Mouse (Mus musculus): Measurements from ENCODE around the gene 2200002J24Rik.
"Not testable (repeated sequence)": the region's sequence is repeated elsewhere in the genome, so short reads cannot be mapped to it uniquely, and the experiment has no call there.

2200002J24Rik gene

GRCm38 (mm10) chr7:30729396-30730063, 30.8 kb downstream of the 2200002J24Rik start, which contains the start of gene Tmem147:
Tmem147 (minus strand) TSS chr7:30729540.
- peak; percentile 96 for DNase-seq

DNA sequence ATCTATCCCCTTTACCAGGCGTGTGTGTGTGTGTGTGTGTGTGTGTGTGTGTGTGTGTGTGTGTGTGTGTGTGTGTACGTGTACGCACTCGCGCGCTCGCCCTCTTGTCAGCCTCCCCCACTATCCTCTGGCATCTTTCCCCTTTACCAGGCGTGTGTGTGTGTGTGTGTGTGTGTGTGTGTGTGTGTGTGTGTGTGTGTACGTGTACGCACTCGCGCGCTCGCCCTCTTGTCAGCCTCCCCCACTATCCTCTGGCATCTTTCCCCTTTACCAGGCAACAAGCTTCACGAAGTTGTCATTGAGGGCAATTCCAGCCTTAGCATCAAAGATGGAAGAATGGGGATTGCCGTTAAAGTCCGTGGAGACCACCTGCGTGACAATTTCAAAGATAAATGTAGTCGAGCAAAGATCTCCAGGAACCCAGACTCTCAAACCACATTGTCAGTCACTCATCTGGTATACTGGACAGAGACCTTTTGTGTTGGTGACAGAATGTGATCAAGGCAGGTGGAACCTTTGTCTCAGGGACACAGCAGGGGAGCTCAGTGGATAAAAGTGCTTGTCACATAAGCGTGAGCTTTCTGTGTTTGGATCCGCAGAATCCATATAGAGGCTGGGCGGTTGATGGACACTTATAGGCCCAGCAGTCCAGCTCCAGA, 31.5 kb downstream of the 2200002J24Rik start:
- peak; percentile 45 for DNase-seq

DNA sequence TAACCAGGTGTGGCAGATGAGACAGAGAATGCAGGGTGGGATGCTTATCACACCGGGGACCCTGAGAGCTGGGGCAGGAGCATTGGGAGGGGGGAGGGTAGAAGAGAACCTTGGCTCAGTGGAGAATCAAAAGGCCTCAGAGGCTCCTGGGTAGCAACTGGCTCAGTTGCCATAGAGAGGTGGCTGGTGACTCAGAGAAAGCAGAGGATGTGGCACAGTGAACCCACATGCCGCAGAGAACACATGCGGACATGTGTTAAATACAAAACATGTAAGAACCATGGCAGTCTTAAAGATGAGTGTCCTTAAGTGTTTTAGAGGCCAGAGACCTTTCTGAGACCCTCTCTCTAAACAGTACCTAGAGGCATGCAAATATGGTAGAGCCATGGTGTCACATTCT, 37.5 kb downstream of the 2200002J24Rik start:
- DNase-seq, result no peak

DNA sequence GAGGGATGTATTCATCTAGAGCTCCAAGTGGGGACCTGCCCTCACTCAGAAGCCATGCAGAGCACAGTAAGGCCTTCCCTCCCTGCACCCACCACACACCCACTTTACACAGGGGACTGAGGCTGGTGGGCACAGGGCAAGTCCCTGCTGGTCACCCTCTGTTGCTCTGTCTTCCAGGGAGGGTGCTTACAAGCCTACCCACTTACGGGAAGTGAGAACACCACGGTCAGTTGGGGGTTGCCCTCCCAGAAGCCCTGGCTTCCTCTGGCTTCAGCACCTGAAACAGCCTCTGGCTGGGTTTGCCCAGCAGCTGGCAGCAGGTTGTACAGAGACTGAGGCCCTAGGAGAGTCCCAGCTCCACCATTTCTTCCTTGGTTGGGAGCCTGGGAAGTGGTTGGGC, 43.8 kb downstream of the 2200002J24Rik start:
- not testable (repeated sequence) for DNase-seq

GRCm38 (mm10) chr7:30743617-30744016, 44.9 kb downstream of the 2200002J24Rik start, which contains the start of gene Gapdhs:
Gapdhs (minus strand) TSS chr7:30743681.
- DNase-seq, result not testable (repeated sequence)

GRCm38 (mm10) chr7:30744022-30744598, 45.4 kb downstream of the 2200002J24Rik start:
- no peak for DNase-seq

DNA sequence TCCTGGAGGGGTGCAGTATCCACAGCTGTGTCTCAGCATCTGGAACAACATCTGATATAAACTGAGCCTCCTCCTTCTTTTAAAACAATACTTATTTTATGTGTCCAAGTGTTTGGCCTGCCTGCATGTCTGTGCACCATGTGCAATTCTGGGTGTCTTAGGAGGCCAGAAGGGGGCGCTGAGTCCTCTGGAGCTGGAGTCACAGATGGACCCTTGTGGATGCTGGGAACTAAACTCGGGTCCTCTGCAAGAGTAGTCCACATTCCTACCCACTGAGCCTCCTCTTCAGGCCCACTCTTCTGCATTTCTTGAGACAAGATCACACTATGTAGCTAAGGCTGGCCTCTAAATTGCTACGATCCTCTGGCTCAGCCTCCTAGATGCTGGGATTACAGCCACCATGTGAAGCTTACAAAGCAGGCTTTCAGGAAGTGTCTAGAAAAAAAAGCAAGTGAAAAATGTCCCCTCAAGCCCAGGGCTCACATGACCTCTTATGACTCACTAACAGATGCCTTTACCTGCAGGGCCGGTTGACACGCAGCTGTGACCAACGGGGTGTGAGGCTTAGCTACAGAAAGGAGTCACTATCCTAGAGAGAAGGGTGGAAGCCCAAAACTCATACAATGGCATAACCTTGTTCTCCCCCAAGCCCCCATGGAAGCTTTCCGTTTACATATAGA, 48.9 kb downstream of the 2200002J24Rik start:
- no peak for DNase-seq
